Mouse (Mus musculus) gastrocnemius, postnatal 4 days (tissue): ENCODE measurements at regions not wholly inside any gene's neighbourhood (a gene's known extent, or its start where the extent isn't known, plus 50 kb on each side); places are given as distances from the start of the nearest gene placed in this dataset.
"Not testable (repeated sequence)": the region's sequence is repeated elsewhere in the genome, so short reads cannot be mapped to it uniquely, and the experiment has no call there.

Source experiments
- DNase-seq, 2 experiments: peaks; one replicate each; pipeline ENCODE4 v3.0.0; 2021 to 2022; ENCODE audit warnings: low spot score in 2 of 2, mixed read lengths in 2 of 2

GRCm38 (mm10) chr12:117379103-117379850 lies 137.0 kb upstream of the Rapgef5 start:
- DNase-seq: no peak

- DNase-seq: no peak
Observed at GRCm38 (mm10) chr12:117380836-117381235, 135.4 kb upstream of the Rapgef5 start.

GRCm38 (mm10) chr12:117382727-117383126 lies 133.6 kb upstream of the Rapgef5 start:
- not testable (repeated sequence) for DNase-seq

- peak; percentile 61 to 71 for DNase-seq
Observed at GRCm38 (mm10) chr12:117385072-117385666, 131.1 kb upstream of the Rapgef5 start.

GRCm38 (mm10) chr12:117385697-117386096 lies 130.6 kb upstream of the Rapgef5 start:
- DNase-seq: no peak

GRCm38 (mm10) chr12:117386957-117387356 lies 129.3 kb upstream of the Rapgef5 start:
- DNase-seq: no peak

- DNase-seq: no peak
Observed at GRCm38 (mm10) chr12:117389516-117390347, 126.5 kb upstream of the Rapgef5 start.

- DNase-seq: no peak
Observed at GRCm38 (mm10) chr12:117397512-117397911, 118.8 kb upstream of the Rapgef5 start.

GRCm38 (mm10) chr12:117403513-117404156 lies 112.6 kb upstream of the Rapgef5 start:
- DNase-seq: peak; percentile 25 to 52

GRCm38 (mm10) chr12:117404157-117404752 lies 112.0 kb upstream of the Rapgef5 start:
- no peak for DNase-seq

GRCm38 (mm10) chr12:117406832-117407231 lies 109.4 kb upstream of the Rapgef5 start:
- DNase-seq: no peak

GRCm38 (mm10) chr12:117410604-117411003 lies 105.7 kb upstream of the Rapgef5 start:
- DNase-seq: no peak

- peak in 1 of 2 experiments; percentile 21 for DNase-seq
Observed at GRCm38 (mm10) chr12:117412257-117412656, 104.0 kb upstream of the Rapgef5 start.

GRCm38 (mm10) chr12:117412779-117413505 lies 103.3 kb upstream of the Rapgef5 start:
- no peak for DNase-seq

GRCm38 (mm10) chr12:117414020-117414419 lies 102.3 kb upstream of the Rapgef5 start:
- no peak for DNase-seq

- no peak for DNase-seq
Observed at GRCm38 (mm10) chr12:117415146-117415545, 101.1 kb upstream of the Rapgef5 start.

- no peak for DNase-seq
Observed at GRCm38 (mm10) chr12:117417991-117418390, 98.3 kb upstream of the Rapgef5 start.

- no peak for DNase-seq
Observed at GRCm38 (mm10) chr12:117422315-117422978, 93.8 kb upstream of the Rapgef5 start.

- no peak for DNase-seq
Observed at GRCm38 (mm10) chr12:117425363-117426031, 90.8 kb upstream of the Rapgef5 start.
